Mouse (Mus musculus) neural tube, embryonic 15.5 days (tissue): ENCODE results near the gene Vps45. TPM values are rescaled to one million over a fixed set of nuclear protein-coding genes. Genes with fewer than 3 reads are reported as not detected.

Experiments used
- polyA plus RNA-seq: library from polyadenylated mRNA; unstranded; fragments of >200 nt; fragmentation: Nextera tagmentation; extraction: Ambion mirVana; gene quantifications from 2 replicates; pipeline ENCODE4 v1.2.1, GENCODE M21; 2015

The Vps45 gene
- polyA plus RNA-seq, 1 experiment from 2014 or later, result 67.8 TPM

Other genes with a start within 250 kb of the Vps45 start
- gene Rprd2, start 239.6 kb downstream of the Vps45 start, polyA plus RNA-seq, result 20.3 and 22.3 TPM in 2 replicates
- gene Prpf3, start 202.6 kb downstream of the Vps45 start, polyA plus RNA-seq, result 32.2 and 36.3 TPM in 2 replicates
- gene Mrps21, start 186.9 kb downstream of the Vps45 start, polyA plus RNA-seq, result 284 and 296 TPM in 2 replicates
- 4.3 and 4.5 TPM in 2 replicates for gene Ciart, start 176.2 kb downstream of the Vps45 start, polyA plus RNA-seq
- 23.8 and 25.3 TPM in 2 replicates for gene BC028528, start 166.5 kb downstream of the Vps45 start, polyA plus RNA-seq
- 31.0 and 39.5 TPM in 2 replicates for gene Aph1a, start 164.5 kb downstream of the Vps45 start, polyA plus RNA-seq
- gene Car14, start 153.8 kb downstream of the Vps45 start, polyA plus RNA-seq, result 1.3 and 1.8 TPM in 2 replicates
- gene Anp32e, start 129.2 kb downstream of the Vps45 start, polyA plus RNA-seq, result 99.6 and 157 TPM in 2 replicates
- 46.7 and 48.6 TPM in 2 replicates for gene Plekho1, start 62.5 kb downstream of the Vps45 start, polyA plus RNA-seq
- gene Otud7b, start 46.1 kb upstream of the Vps45 start, polyA plus RNA-seq, result 10.5 TPM in 2 replicates
- gene Mtmr11, start 103.5 kb upstream of the Vps45 start, polyA plus RNA-seq, result 12.6 and 13.3 TPM in 2 replicates
- gene Sf3b4, start 113.9 kb upstream of the Vps45 start, polyA plus RNA-seq, result 127 and 150 TPM in 2 replicates
- 110 and 136 TPM in 2 replicates for gene Sv2a, start 122.7 kb upstream of the Vps45 start, polyA plus RNA-seq
- 53.9 and 58.6 TPM in 2 replicates for gene Bola1, start 161.2 kb upstream of the Vps45 start, polyA plus RNA-seq
- 0.47 TPM in 1 of 2 replicates, not detected in the other for gene Hist2h2ab, start 161.4 kb upstream of the Vps45 start, polyA plus RNA-seq
- 0.72 and 3.5 TPM in 2 replicates for gene Hist2h2ac, start 162.4 kb upstream of the Vps45 start, polyA plus RNA-seq
- gene Hist2h2be, start 162.7 kb upstream of the Vps45 start, polyA plus RNA-seq, result 4.0 and 4.6 TPM in 2 replicates
- 1.3 and 2.5 TPM in 2 replicates for gene Hist2h3c2, start 180.7 kb upstream of the Vps45 start, polyA plus RNA-seq
- 32.3 and 35.5 TPM in 2 replicates for gene Hist2h2aa2, start 181.8 kb upstream of the Vps45 start, polyA plus RNA-seq
- 9.8 and 14.3 TPM in 2 replicates for gene Hist2h2aa1, start 187.0 kb upstream of the Vps45 start, polyA plus RNA-seq
- gene Hist2h3c1, start 188.2 kb upstream of the Vps45 start, polyA plus RNA-seq, result 0.14 and 0.65 TPM in 2 replicates
- gene Hist2h4, start 204.8 kb upstream of the Vps45 start, polyA plus RNA-seq, result 4.9 and 5.1 TPM in 2 replicates
- gene Hist2h3b, start 210.2 kb upstream of the Vps45 start, polyA plus RNA-seq, result 9.4 and 16.0 TPM in 2 replicates
- 0.61 and 3.0 TPM in 2 replicates for gene Hist2h2bb, start 211.3 kb upstream of the Vps45 start, polyA plus RNA-seq
- 1.8 and 3.5 TPM in 2 replicates for gene Fcgr1, start 235.5 kb upstream of the Vps45 start, polyA plus RNA-seq